Mouse (Mus musculus): ENCODE results near the gene Mef2a. TPM values are rescaled to one million over a fixed set of nuclear protein-coding genes. Genes with fewer than 3 reads are reported as not detected.
A peak's percentile ranks its signal among the peaks of the same experiment; 100 is the strongest.

Mef2a gene
- polyA plus RNA-seq (2012; rRNA removed): 66.6 and 75.3 TPM in 2 replicates

GRCm38 (mm10) chr7:67372729-67373583 lies at the start of gene Mef2a:
Gene Mef2a (minus strand): TSS chr7:67372858.
- Histone ChIP-seq H3K27me3 (ENCODE audit: control insufficient read depth, insufficient read depth, low read length) (no peaks in the 10 kb centered on the region), H3K4me3 (ENCODE audit: control insufficient read depth, insufficient read depth, low read length) (peak within 1 kb of the TSS; percentile 100), H3K4me1 (replicated peaks; ENCODE audit: control insufficient read depth, insufficient read depth, low read length) (peaks cover 18% of the 10 kb centered on the region), H3K36me3 (ENCODE audit: control insufficient read depth, insufficient read depth, low read length) (no peaks in the 10 kb centered on the region), H3K27ac (ENCODE audit: control insufficient read depth, insufficient read depth, low read length) (peak within 1 kb of the TSS; percentile 83)
- WGBS: under 1% methylated on average over 89 of the region's 89 CpGs
- DNase-seq: peak; percentile 96
- TF ChIP-seq POLR2A (IDR thresholded peaks at IDR 0.05; ENCODE audit: control insufficient read depth, extremely low read depth, insufficient read depth, low read length, poor library complexity) (peak; percentile 89), CTCF (IDR thresholded peaks at IDR 0.05; ENCODE audit: borderline replicate concordance, control insufficient read depth, extremely low read depth, insufficient read depth, low read length, poor library complexity) (0 out of 2 replicates have a peak, but pooled peaks have one; percentile 5)

- H3K27me3 ChIP-seq (ENCODE audit: control insufficient read depth, insufficient read depth, low read length): no peaks in the 10 kb centered on the region
- peak overlapping the region; percentile 98 for H3K27ac ChIP-seq (ENCODE audit: control insufficient read depth, insufficient read depth, low read length)
- H3K36me3 ChIP-seq (ENCODE audit: control insufficient read depth, insufficient read depth, low read length): no peaks in the 10 kb centered on the region
- peak; percentile 58 for DNase-seq
- peaks cover 64% of the 10 kb centered on the region for H3K4me1 ChIP-seq (replicated peaks; ENCODE audit: control insufficient read depth, insufficient read depth, low read length)
- 27% methylated on average over 12 of the region's 12 CpGs for WGBS
- H3K4me3 ChIP-seq (ENCODE audit: control insufficient read depth, insufficient read depth, low read length): peak overlapping the region; percentile 47
- peak; percentile 52; the same call in 1 of the 2 replicates for TF ChIP-seq POLR2A (IDR thresholded peaks at IDR 0.05; ENCODE audit: control insufficient read depth, extremely low read depth, insufficient read depth, low read length, poor library complexity)
- no peak for TF ChIP-seq CTCF (IDR thresholded peaks at IDR 0.05; ENCODE audit: borderline replicate concordance, control insufficient read depth, extremely low read depth, insufficient read depth, low read length, poor library complexity)
Observed at GRCm38 (mm10) chr7:67421476-67422186, 49.0 kb upstream of the Mef2a start.

GRCm38 (mm10) chr7:67421088-67421475 lies 48.4 kb upstream of the Mef2a start:
- DNase-seq: peak; percentile 77
- no peak for TF ChIP-seq CTCF (IDR thresholded peaks at IDR 0.05; ENCODE audit: borderline replicate concordance, control insufficient read depth, extremely low read depth, insufficient read depth, low read length, poor library complexity)
- TF ChIP-seq POLR2A (IDR thresholded peaks at IDR 0.05; ENCODE audit: control insufficient read depth, extremely low read depth, insufficient read depth, low read length, poor library complexity): peak; percentile 40; the same call in 1 of the 2 replicates
- Histone ChIP-seq H3K4me3 (ENCODE audit: control insufficient read depth, insufficient read depth, low read length) (peak overlapping the region; percentile 47), H3K4me1 (replicated peaks; ENCODE audit: control insufficient read depth, insufficient read depth, low read length) (peaks cover 60% of the 10 kb centered on the region), H3K27me3 (ENCODE audit: control insufficient read depth, insufficient read depth, low read length) (no peaks in the 10 kb centered on the region), H3K36me3 (ENCODE audit: control insufficient read depth, insufficient read depth, low read length) (no peaks in the 10 kb centered on the region), H3K27ac (ENCODE audit: control insufficient read depth, insufficient read depth, low read length) (peak overlapping the region; percentile 98)
- 2% methylated on average over 3 of the region's 3 CpGs for WGBS

GRCm38 (mm10) chr7:67419591-67420314 lies 47.1 kb upstream of the Mef2a start:
- no peak for TF ChIP-seq POLR2A (IDR thresholded peaks at IDR 0.05; ENCODE audit: control insufficient read depth, extremely low read depth, insufficient read depth, low read length, poor library complexity)
- no peak for TF ChIP-seq CTCF (IDR thresholded peaks at IDR 0.05; ENCODE audit: borderline replicate concordance, control insufficient read depth, extremely low read depth, insufficient read depth, low read length, poor library complexity)
- H3K27ac ChIP-seq (ENCODE audit: control insufficient read depth, insufficient read depth, low read length): peak overlapping the region; percentile 99
- DNase-seq: peak; percentile 67
- peaks cover 49% of the 10 kb centered on the region for H3K4me1 ChIP-seq (replicated peaks; ENCODE audit: control insufficient read depth, insufficient read depth, low read length)
- 7% methylated on average over 17 of the region's 17 CpGs for WGBS
- no peaks in the 10 kb centered on the region for H3K27me3 ChIP-seq (ENCODE audit: control insufficient read depth, insufficient read depth, low read length)
- no peaks in the 10 kb centered on the region for H3K36me3 ChIP-seq (ENCODE audit: control insufficient read depth, insufficient read depth, low read length)
- H3K4me3 ChIP-seq (ENCODE audit: control insufficient read depth, insufficient read depth, low read length): no peak overlapping the region

GRCm38 (mm10) chr7:67418122-67418521 lies 45.5 kb upstream of the Mef2a start:
- TF ChIP-seq POLR2A (IDR thresholded peaks at IDR 0.05; ENCODE audit: control insufficient read depth, extremely low read depth, insufficient read depth, low read length, poor library complexity) (no peak), CTCF (IDR thresholded peaks at IDR 0.05; ENCODE audit: borderline replicate concordance, control insufficient read depth, extremely low read depth, insufficient read depth, low read length, poor library complexity) (no peak)
- H3K27ac ChIP-seq (ENCODE audit: control insufficient read depth, insufficient read depth, low read length): no peak overlapping the region

GRCm38 (mm10) chr7:67414766-67415165 lies 42.1 kb upstream of the Mef2a start:
- Histone ChIP-seq H3K27ac (ENCODE audit: control insufficient read depth, insufficient read depth, low read length) (no peak overlapping the region), H3K4me1 (replicated peaks; ENCODE audit: control insufficient read depth, insufficient read depth, low read length) (peaks cover 29% of the 10 kb centered on the region), H3K4me3 (ENCODE audit: control insufficient read depth, insufficient read depth, low read length) (no peak overlapping the region), H3K27me3 (ENCODE audit: control insufficient read depth, insufficient read depth, low read length) (no peaks in the 10 kb centered on the region), H3K36me3 (ENCODE audit: control insufficient read depth, insufficient read depth, low read length) (no peaks in the 10 kb centered on the region)
- TF ChIP-seq POLR2A (IDR thresholded peaks at IDR 0.05; ENCODE audit: control insufficient read depth, extremely low read depth, insufficient read depth, low read length, poor library complexity): no peak
- TF ChIP-seq CTCF (IDR thresholded peaks at IDR 0.05; ENCODE audit: borderline replicate concordance, control insufficient read depth, extremely low read depth, insufficient read depth, low read length, poor library complexity): no peak
- no peak for DNase-seq
- WGBS: 54% methylated on average over 8 of the region's 8 CpGs

More at GRCm38 (mm10) chr7:67418122-67418521, 45.5 kb upstream of the Mef2a start:
- 97% methylated on average over 5 of the region's 5 CpGs for WGBS
- no peaks in the 10 kb centered on the region for H3K36me3 ChIP-seq (ENCODE audit: control insufficient read depth, insufficient read depth, low read length)
- H3K27me3 ChIP-seq (ENCODE audit: control insufficient read depth, insufficient read depth, low read length): no peaks in the 10 kb centered on the region
- no peak overlapping the region for H3K4me3 ChIP-seq (ENCODE audit: control insufficient read depth, insufficient read depth, low read length)
- peaks cover 51% of the 10 kb centered on the region for H3K4me1 ChIP-seq (replicated peaks; ENCODE audit: control insufficient read depth, insufficient read depth, low read length)
- DNase-seq: no peak
